Mouse (Mus musculus) forebrain, postnatal 0 days (tissue): ENCODE measurements at regions not wholly inside any gene's neighbourhood (a gene's known extent, or its start where the extent isn't known, plus 50 kb on each side); places are given as distances from the start of the nearest gene placed in this dataset.

ENCODE experiments used
- ATAC-seq: fragments of 200-750 bp; cut with Nextera tagmentation; 2 replicates; pipeline ENCODE4 v1.8.0; 2017; ENCODE audit warnings: mild to moderate bottlenecking, moderate library complexity
- DNase-seq: peaks from one replicate; pipeline ENCODE4 v3.0.0-alpha.2; 2015
- H3K27ac ChIP-seq: fragments of 300-500 bp; sonication (generic); 2 replicates; pipeline ENCODE4 v1.5.1; 2014; ENCODE audit warnings: low read depth, mild to moderate bottlenecking, antibody characterized with exemption, low read length, moderate library complexity, mixed read lengths
- H3K27me3 ChIP-seq: fragments of 300-500 bp; sonication (generic); 2 replicates; pipeline ENCODE4 v1.6.1; 2014; ENCODE audit warnings: mild to moderate bottlenecking, low read length, mixed read lengths; ENCODE audit not compliant: insufficient read depth
- H3K36me3 ChIP-seq: fragments of 300-500 bp; sonication (generic); 2 replicates; pipeline ENCODE4 v1.6.1; 2014; ENCODE audit warnings: mild to moderate bottlenecking, moderate library complexity; ENCODE audit not compliant: insufficient read depth
- H3K4me1 ChIP-seq: fragments of 300-500 bp; sonication (generic); 2 replicates; pipeline ENCODE4 v1.6.1; 2014; ENCODE audit warnings: antibody characterized with exemption; ENCODE audit not compliant: insufficient read depth
- H3K4me2 ChIP-seq: fragments of 300-500 bp; sonication (generic); 2 replicates; pipeline ENCODE4 v1.6.1; 2014; ENCODE audit warnings: low read depth, mild to moderate bottlenecking, moderate library complexity
- H3K4me3 ChIP-seq: fragments of 300-500 bp; sonication (generic); 2 replicates; pipeline ENCODE4 v1.5.1; 2014; ENCODE audit warnings: low read depth, low read length, mixed read lengths
- H3K9ac ChIP-seq: fragments of 300-500 bp; sonication (generic); 2 replicates; pipeline ENCODE4 v1.6.1; 2014; ENCODE audit warnings: mild to moderate bottlenecking
- H3K9me3 ChIP-seq: fragments of 300-500 bp; sonication (generic); 2 replicates; pipeline ENCODE4 v1.6.1; 2016; ENCODE audit warnings: low read length
- CTCF ChIP-seq: sonication (generic); IDR thresholded peaks from 2 replicates; pipeline ENCODE4 v1.5.1; 2016; ENCODE audit warnings: antibody characterized with exemption, control low read depth, low read depth
- WGBS: fragments of 180-500 bp; shearing (Covaris S2); extraction: QIAGEN DNeasy Blood & Tissue Kit; methylation state at CpG from one replicate; pipeline ENCODE4 v1.1.7; 2014; 5-methylcytosine and 5-hydroxymethylcytosine counted together

GRCm38 (mm10) chr17:75640575-75640974, 88.8 kb upstream of the Fam98a start:
- TF ChIP-seq CTCF = no peak
- H3K9me3 ChIP-seq = no peaks in the 10 kb centered on the region
- H3K4me3 ChIP-seq = no peak overlapping the region
- 0 out of 2 replicates have a peak, but pooled peaks have one; percentile 5 for ATAC-seq
- no peaks in the 10 kb centered on the region for H3K36me3 ChIP-seq
- H3K27ac ChIP-seq = no peak overlapping the region
- no peak overlapping the region for H3K4me2 ChIP-seq
- no peaks in the 10 kb centered on the region; the same call in 1 of the 2 replicates for H3K27me3 ChIP-seq
- H3K4me1 ChIP-seq = peaks cover 9% of the 10 kb centered on the region; the same call in 1 of the 2 replicates
- no peak overlapping the region for H3K9ac ChIP-seq
- 49% methylated on average over 5 of the region's 5 CpGs for WGBS
- DNase-seq = no peak

GRCm38 (mm10) chr17:75629857-75630256, 78.1 kb upstream of the Fam98a start:
- no peak overlapping the region for H3K4me2 ChIP-seq
- no peaks in the 10 kb centered on the region for H3K9me3 ChIP-seq
- no peak overlapping the region for H3K9ac ChIP-seq
- no peaks in the 10 kb centered on the region for H3K27me3 ChIP-seq
- 64% methylated on average over 4 of the region's 4 CpGs for WGBS
- no peaks in the 10 kb centered on the region for H3K4me1 ChIP-seq
- DNase-seq = peak; percentile 81
- no peak overlapping the region for H3K4me3 ChIP-seq
- no peak overlapping the region for H3K27ac ChIP-seq
- no peaks in the 10 kb centered on the region for H3K36me3 ChIP-seq
- ATAC-seq = peak; percentile 64
- peak; percentile 68 for TF ChIP-seq CTCF

GRCm38 (mm10) chr17:75619472-75619871, 67.7 kb upstream of the Fam98a start:
- Histone ChIP-seq H3K4me2 (no peak overlapping the region), H3K27me3 (no peaks in the 10 kb centered on the region), H3K9ac (no peak overlapping the region), H3K36me3 (no peaks in the 10 kb centered on the region), H3K9me3 (no peaks in the 10 kb centered on the region), H3K4me3 (no peak overlapping the region), H3K27ac (no peak overlapping the region), H3K4me1 (no peaks in the 10 kb centered on the region)
- TF ChIP-seq CTCF = peak; percentile 59
- ATAC-seq (no peak), DNase-seq (no peak)
- 65% methylated on average over 3 of the region's 3 CpGs for WGBS

GRCm38 (mm10) chr17:75618514-75618913, 66.8 kb upstream of the Fam98a start:
- ATAC-seq (no peak), DNase-seq (no peak)
- no peak overlapping the region for H3K4me2 ChIP-seq
- 93% methylated on average over 3 of the region's 3 CpGs for WGBS
- H3K9me3 ChIP-seq = no peaks in the 10 kb centered on the region
- no peak for TF ChIP-seq CTCF
- no peaks in the 10 kb centered on the region for H3K27me3 ChIP-seq
- H3K27ac ChIP-seq = no peak overlapping the region
- H3K36me3 ChIP-seq = no peaks in the 10 kb centered on the region
- H3K4me3 ChIP-seq = no peak overlapping the region
- no peaks in the 10 kb centered on the region for H3K4me1 ChIP-seq
- no peak overlapping the region for H3K9ac ChIP-seq

DNA sequence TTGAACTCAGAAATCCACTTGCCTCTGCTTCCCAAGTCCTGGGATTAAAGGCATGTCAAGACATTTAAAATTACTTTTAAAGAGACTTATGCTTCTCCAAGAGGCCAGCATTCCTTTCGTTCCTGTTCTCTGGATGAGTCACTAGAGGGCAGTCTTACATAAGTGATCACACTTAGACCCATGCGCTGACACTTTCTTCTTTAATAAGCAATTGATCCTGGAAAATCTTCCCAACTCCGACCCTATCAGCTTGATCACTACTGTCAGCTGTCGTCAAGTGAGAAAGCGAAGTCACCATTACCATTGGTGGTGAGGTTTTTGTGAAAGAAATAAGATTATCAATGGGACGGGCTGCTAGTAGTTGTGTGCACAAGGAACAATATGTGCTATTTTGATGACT, 65.5 kb upstream of the Fam98a start:
- peak overlapping the region; percentile 34 for H3K4me2 ChIP-seq
- H3K4me1 ChIP-seq = no peaks in the 10 kb centered on the region
- ATAC-seq (peak; percentile 82), DNase-seq (peak; percentile 82)
- no peak overlapping the region for H3K9ac ChIP-seq
- peak; percentile 87 for TF ChIP-seq CTCF
- no peaks in the 10 kb centered on the region for H3K9me3 ChIP-seq
- no peak overlapping the region for H3K27ac ChIP-seq
- no peaks in the 10 kb centered on the region for H3K27me3 ChIP-seq
- no peak overlapping the region for H3K4me3 ChIP-seq
- no peaks in the 10 kb centered on the region for H3K36me3 ChIP-seq
- 13% methylated on average over 6 of the region's 6 CpGs for WGBS

- H3K4me3 ChIP-seq = no peak overlapping the region
- ATAC-seq (no peak), DNase-seq (no peak)
- H3K9ac ChIP-seq = no peak overlapping the region
- H3K27me3 ChIP-seq = no peaks in the 10 kb centered on the region
- H3K36me3 ChIP-seq = no peaks in the 10 kb centered on the region
- no peaks in the 10 kb centered on the region for H3K9me3 ChIP-seq
- WGBS = 76% methylated on average over 2 of the region's 2 CpGs
- no peak overlapping the region for H3K27ac ChIP-seq
- peak; percentile 41 for TF ChIP-seq CTCF
- no peak overlapping the region for H3K4me2 ChIP-seq
- no peaks in the 10 kb centered on the region for H3K4me1 ChIP-seq
These were observed 63.6 kb upstream of the Fam98a start for GRCm38 (mm10) chr17:75615335-75615734.

GRCm38 (mm10) chr17:75603417-75604086, 51.8 kb upstream of the Fam98a start:
- no peak overlapping the region for H3K9ac ChIP-seq
- H3K4me2 ChIP-seq = no peak overlapping the region
- no peaks in the 10 kb centered on the region for H3K36me3 ChIP-seq
- H3K27me3 ChIP-seq = no peaks in the 10 kb centered on the region
- TF ChIP-seq CTCF = no peak
- no peaks in the 10 kb centered on the region for H3K4me1 ChIP-seq
- no peak for ATAC-seq
- no peak overlapping the region for H3K27ac ChIP-seq
- DNase-seq = no peak
- no peaks in the 10 kb centered on the region for H3K9me3 ChIP-seq
- H3K4me3 ChIP-seq = no peak overlapping the region
- WGBS = 24% methylated on average over 4 of the region's 4 CpGs
